Mouse (Mus musculus) mouse trophoblast stem cell (cell line): Measurements from ENCODE around the gene Stk39.

Experiments used
- in situ Hi-C, 2 experiments: fragments of 300-500 bp; cut with MseI, MboI; formaldehyde crosslinking; loops; 2 replicates in 1 of 2; 3 replicates in 1 of 2; pipeline ENCODE4 v1.15.1; 2025

Stk39 gene

GRCm38 (mm10) chr2:68296743-68297142 lies 175.3 kb downstream of the Stk39 start:
- in situ Hi-C loops: no loop called here

- in situ Hi-C loops: no loop called here
Observed at GRCm38 (mm10) chr2:68292539-68293320, 179.3 kb downstream of the Stk39 start.

GRCm38 (mm10) chr2:68291895-68292294 lies 180.2 kb downstream of the Stk39 start:
- in situ Hi-C loops: no loop called here

- in situ Hi-C loops: no loop called here
Observed at GRCm38 (mm10) chr2:68289961-68290360, 182.1 kb downstream of the Stk39 start.

DNA sequence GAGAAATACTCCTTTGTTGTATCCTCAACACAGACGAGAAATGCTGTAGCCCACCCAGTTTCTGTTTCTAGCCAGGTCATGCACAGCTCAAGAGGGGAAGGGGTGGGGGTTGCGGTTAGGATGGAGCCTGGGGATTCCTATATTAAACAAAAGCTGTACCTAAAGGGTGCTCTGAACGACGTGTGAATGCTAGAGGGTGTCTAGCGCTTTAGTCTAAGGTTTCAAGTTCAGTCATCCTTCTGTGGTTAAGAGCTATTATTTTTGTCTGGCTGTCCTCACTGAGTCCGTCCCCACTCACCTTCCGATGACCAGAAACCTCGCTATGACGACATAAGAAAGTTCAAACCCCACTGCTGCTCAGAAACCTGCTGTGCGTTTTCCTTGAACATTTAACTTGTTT lies 182.9 kb downstream of the Stk39 start:
- in situ Hi-C loops: no loop called here

GRCm38 (mm10) chr2:68288106-68288505 lies 184.0 kb downstream of the Stk39 start:
- in situ Hi-C loops: no loop called here

DNA sequence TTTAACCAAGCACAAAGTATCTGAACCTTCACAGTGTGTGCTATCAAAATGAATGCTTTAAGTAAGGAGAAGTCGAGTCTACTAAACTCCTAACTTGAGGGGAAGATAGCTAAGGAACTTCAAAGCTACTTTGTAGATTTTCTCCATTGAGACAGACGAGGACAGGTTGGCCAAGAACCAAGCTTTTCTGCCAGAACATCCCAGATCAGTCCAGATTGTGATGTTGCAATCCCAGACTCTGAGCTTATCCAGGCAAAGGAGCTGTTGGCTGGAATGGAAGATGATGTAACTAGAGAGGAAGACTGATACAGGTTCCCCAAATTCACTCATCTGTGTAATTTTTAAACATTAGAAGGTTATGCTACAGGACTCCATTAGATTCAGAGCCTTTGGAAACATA lies 187.7 kb downstream of the Stk39 start:
- in situ Hi-C loops: no loop called here

DNA sequence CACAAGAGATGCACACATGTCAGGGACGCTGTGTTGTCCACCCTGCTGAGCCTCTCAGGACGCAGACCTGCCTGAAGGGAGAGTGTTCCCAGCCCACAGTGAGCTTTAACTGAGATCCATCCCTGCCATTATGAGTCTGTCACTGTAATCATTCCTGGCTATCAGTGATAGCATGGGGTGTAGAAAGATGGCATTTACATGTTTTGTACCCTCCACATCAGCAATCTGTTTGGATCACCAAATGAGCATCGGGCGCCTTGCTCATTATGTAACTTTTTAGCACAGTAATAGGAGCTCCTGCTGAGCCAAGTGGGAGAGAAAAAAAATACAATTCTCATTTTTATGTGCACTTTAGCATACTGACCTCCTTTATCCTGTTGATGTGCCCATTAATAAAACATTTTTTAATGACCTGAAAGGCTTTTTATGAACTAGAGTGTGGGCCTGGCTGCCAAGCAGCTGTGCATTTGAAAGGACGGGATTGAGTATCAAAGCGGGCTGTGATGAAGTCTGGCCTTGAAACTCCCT lies 189.0 kb downstream of the Stk39 start:
- in situ Hi-C loops: no loop called here

DNA sequence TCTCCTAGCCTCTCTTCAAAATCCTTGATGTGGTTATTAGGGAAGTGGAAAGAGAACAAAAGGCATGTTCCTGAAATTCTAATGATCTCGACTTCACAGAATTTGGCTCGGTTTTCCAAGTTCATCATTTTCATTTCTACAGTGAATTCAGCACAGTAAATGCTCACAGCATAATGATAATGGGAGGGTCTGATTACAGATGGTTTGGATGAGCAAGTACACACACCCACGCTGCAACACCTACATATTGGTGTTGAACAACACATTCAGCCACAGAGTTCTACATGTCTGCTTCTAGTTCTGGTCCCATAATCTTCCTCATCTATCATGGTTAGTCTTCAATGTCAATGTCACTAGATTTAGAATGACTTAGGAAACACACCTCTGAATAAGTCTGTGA lies 190.5 kb downstream of the Stk39 start:
- in situ Hi-C loops: no loop called here

DNA sequence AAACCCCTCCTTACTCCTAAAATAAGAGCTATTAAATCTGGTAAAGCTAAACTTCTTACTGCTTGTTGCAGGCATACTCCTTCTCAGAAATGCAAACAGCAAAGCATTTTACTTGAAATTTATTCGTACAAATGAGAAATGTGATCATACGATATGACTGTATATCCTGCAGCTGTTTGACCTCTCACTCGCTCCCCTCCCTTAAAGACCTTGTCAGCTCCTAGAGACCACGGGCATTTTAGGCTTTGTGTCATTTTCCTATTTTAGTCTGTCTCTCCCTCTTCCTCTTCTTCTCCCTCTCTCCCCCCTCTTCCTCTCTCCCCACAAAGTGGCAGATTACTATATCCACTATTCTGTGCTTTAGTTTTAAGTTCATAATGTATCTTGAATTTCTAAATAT lies 200.8 kb downstream of the Stk39 start:
- in situ Hi-C loops: no loop called here

DNA sequence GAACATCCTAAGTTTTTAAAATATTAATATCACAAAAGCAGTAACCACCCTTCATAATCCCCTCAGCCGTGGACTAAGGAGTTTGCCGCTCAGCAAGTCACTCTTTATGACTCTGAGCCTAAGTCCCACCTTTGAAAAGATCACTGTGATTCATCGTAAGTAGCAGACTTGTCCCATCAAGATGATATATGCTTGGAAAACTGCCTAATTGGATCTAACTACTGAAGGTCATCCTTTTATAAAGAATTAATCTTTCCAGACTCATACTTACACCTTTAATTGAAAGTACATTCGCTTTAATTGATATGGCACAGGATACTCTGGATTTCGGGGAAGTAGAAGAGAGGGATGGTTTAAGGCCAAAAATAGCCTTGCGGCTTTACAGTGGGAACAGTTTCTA lies 201.2 kb downstream of the Stk39 start:
- in situ Hi-C loops: no loop called here

- in situ Hi-C loops: no loop called here
Observed at GRCm38 (mm10) chr2:68269646-68270045, 202.4 kb downstream of the Stk39 start.

GRCm38 (mm10) chr2:68264826-68265225 lies 207.2 kb downstream of the Stk39 start:
- in situ Hi-C loops: no loop called here

DNA sequence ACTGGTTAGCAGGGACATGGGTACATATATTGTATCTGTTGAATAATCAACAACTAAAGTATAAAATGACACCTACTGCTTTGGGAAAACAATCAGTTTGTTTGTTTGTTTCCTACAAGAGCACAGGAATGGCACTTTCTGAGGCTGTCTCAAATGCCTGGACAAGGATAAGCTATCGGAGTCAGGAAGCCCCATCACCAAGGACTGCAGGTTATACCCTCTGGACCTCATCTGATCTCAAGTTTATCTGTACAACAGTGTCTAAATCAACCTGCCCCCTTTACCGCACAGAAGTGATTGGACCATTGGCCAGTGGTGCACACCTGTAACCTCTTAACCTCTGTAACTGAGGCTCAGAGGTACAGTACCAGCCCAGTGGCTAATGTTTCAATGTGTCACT lies 211.2 kb downstream of the Stk39 start:
- in situ Hi-C loops: no loop called here

- in situ Hi-C loops: no loop called here
Observed at GRCm38 (mm10) chr2:68257571-68257970, 214.5 kb downstream of the Stk39 start.

DNA sequence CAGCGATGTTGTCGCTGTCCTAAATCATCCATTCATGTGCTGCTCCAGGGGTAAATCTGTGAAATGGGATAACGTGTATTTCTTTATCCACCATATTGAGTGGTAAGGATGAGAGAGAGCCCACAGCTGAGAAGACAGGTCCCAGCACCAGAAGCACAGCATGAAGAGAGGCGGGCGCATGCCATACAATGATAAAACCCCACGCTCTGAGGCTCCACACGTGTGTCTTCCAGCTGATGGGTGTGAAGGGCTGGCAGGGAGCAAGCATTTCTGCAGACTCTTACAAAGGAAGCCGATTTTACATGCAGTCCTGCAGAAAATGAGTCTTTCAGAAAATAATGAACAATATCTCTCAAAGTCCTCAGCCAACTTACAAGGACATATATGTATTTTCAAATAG lies 215.6 kb downstream of the Stk39 start:
- in situ Hi-C loops: no loop called here

DNA sequence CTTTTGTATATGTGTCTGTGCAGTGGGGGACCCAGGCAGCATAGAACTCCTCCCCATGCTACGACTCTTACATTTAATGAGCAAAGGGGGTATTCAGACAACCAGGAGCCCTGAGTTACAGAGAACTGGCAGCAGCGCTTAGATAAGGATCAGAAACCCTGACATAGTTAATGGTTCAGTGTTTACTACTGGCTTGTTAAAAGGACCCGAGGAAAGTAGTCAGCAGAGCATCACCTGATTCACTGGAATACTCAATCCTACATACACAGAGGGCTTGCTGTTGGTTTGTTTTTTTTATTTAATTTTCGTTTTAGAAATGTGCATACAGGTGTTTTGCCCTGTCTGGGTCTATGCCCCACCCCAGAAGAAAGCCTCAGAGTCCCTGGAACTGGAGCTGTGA lies 217.3 kb downstream of the Stk39 start:
- in situ Hi-C loops: no loop called here

DNA sequence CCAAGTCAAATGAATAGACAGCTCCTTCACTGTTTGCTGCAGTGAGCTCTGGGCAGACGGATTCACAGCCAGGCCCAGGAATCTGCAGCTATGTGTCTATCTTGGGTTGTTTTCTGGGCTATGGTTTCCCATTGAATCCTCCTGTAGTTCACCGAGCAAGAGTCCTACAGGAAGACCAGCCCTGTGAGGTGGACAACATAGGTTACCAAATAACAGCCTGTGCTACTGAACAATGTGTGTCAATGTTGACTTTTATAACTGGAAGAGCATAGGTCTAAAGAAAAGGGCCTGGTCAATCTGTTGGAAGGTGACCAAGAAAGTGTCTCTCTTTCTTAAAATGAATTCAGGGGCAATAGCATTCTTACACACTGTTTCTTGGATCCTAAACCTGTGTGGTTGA lies 218.8 kb downstream of the Stk39 start:
- in situ Hi-C loops: no loop called here

DNA sequence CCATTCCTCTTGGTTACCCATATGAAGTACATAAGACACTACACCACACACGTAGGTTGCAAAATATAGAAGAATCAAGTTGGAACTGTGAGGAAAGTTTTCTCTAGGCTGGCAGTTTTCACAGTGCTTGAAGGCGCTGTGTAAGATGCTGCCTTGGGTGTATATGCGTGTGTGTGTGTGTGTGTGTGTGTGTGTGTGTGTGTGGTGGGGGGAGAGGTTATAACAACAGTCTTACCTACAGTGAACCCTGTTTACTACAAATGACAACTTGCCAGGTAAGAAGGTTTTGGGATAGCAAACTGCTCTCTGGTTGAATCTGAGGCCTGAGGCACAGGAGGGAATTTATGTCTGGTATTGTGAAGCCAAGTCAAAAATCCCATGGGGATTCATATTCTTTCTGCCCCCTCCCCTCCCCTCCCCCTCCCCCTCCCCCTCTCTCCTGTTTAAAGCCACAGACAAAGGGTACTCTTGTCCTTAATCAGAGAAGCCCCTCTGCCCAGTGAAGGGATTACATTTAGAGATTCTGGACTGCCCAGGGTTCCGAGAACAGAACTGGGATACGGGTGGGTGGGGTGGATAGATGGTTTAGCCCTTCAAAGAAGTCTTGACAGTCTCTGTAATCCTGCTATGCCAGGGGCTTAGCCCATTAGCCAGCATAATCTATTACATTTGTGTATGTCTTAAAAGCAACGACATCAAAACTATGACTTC lies 219.9 kb downstream of the Stk39 start:
- in situ Hi-C loops: no loop called here

GRCm38 (mm10) chr2:68250897-68251296 lies 221.2 kb downstream of the Stk39 start:
- in situ Hi-C loops: no loop called here

GRCm38 (mm10) chr2:68249855-68250424 lies 222.1 kb downstream of the Stk39 start:
- in situ Hi-C loops: no loop called here

- in situ Hi-C loops: no loop called here
Observed at GRCm38 (mm10) chr2:68246284-68246683, 225.8 kb downstream of the Stk39 start.

GRCm38 (mm10) chr2:68244556-68244955 lies 227.5 kb downstream of the Stk39 start:
- in situ Hi-C loops: no loop called here
